Mouse (Mus musculus) erythroblast, embryonic 14.5 days (primary cell): ENCODE results near the gene Hyou1.

Experiments
- GATA1 ChIP-seq: IDR thresholded peaks from 2 replicates; pipeline ENCODE4 v1.6.1; 2012; ENCODE audit warnings: low read length, inconsistent platforms, mixed read lengths
- TAL1 ChIP-seq: IDR thresholded peaks from 3 replicates; pipeline ENCODE4 v1.6.1; 2012; ENCODE audit warnings: low read length, inconsistent platforms, mixed read lengths

DNA sequence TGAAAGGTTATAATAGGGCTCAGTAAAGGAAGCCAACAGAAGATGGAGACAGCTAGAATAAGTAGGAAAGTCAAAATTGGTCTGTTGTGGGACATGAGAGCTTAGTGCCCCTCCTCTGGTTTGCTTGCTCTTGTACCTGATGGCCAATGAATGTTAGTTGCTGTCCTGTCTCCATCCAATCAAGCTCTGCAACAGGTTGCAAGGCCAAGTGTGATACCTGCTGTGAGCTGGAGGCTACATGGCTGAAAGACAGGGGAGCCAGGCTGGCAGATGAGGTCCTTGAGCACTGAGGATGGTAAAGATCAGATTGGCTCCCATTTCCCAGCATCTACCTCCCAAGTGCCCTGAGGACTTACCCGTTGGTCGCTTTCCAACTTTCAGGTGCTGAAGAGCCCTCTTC lies 33.5 kb downstream of the Hyou1 start:
- TF ChIP-seq GATA1 (no peak), TAL1 (no peak)
